Mouse (Mus musculus): ENCODE measurements at regions not wholly inside any gene's neighbourhood (a gene's known extent, or its start where the extent isn't known, plus 50 kb on each side); places are given as distances from the start of the nearest gene placed in this dataset.

DNA sequence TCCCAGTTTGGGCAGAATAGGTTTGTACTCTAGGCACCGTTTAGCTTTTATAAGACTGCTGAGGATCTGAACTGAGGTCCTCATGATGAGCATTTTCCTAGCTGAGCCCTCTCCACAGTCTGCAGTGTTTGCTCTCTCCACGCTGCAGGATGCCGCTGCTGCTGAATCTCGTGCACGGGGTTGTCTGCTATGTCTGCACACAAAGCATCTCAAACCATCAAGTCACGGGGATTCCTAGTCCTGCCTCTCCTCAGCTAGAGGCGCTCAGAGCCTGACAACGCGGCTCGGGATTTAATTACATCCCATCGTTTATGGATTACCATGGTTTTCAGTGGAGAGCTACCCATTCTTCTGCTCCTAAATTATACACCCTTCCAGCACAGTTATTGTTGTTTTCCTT is 175.6 kb downstream of the Rnf144b start:
- no peak for TF ChIP-seq CTCF (IDR thresholded peaks at IDR 0.05; ENCODE audit: insufficient read depth, low read length)
- TF ChIP-seq POLR2A (IDR thresholded peaks at IDR 0.05; ENCODE audit: borderline replicate concordance, extremely low read depth, low read depth, low read length) = no peak
- WGBS = 66% methylated on average over 11 of the region's 11 CpGs
- DNase-seq = no peak
- no peak overlapping the region for H3K4me3 ChIP-seq (replicated peaks; ENCODE audit: extremely low read depth, low read depth, low read length)
- H3K4me1 ChIP-seq (ENCODE audit: control insufficient read depth, insufficient read depth, low read length) = no peaks in the 10 kb centered on the region

DNA sequence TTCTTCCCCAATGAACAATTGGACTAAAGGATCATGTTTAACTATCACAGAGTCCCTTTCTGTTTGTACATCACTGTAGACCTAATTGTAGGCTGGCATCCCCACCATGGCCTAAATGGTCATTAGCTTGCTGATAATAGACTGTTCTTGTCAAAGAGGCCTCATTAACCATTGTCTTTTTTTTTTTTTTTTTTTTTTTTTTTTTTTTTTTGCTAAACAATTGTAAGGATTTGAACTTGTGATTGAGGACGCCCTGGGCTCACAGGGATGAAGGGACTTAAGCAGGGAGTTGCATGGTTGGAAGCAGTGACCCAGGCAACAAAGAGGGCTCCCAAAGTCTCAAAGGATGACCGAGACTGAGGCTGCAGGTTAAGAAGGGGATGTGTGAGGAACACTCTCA is 178.0 kb downstream of the Rnf144b start:
- DNase-seq = no peak
- no peak overlapping the region for H3K4me3 ChIP-seq (replicated peaks; ENCODE audit: extremely low read depth, low read depth, low read length)
- H3K4me1 ChIP-seq (ENCODE audit: control insufficient read depth, insufficient read depth, low read length) = no peaks in the 10 kb centered on the region
- WGBS = 51% methylated on average over 2 of the region's 2 CpGs
- TF ChIP-seq POLR2A (IDR thresholded peaks at IDR 0.05; ENCODE audit: borderline replicate concordance, extremely low read depth, low read depth, low read length) (no peak), CTCF (IDR thresholded peaks at IDR 0.05; ENCODE audit: insufficient read depth, low read length) (no peak)

DNA sequence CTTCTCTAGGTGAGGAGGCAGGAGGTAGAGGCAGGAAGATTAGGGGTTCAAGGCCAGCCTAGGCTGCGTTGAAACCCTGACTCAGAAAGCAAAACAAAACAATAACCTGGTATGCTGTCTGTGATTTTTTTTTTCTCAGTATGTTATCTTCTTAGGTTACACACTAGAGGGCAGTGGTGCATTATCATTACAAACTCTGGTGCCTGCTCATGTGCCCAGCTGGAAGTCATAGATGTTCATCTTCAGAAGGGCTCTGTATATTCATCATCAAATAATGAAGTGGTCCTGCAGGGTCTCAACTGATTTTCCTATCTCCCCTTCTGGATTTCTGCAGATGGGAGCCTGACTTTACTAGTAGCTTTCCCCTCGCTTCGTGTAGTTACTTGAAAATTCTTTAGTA is 178.6 kb downstream of the Rnf144b start:
- no peaks in the 10 kb centered on the region for H3K4me1 ChIP-seq (ENCODE audit: control insufficient read depth, insufficient read depth, low read length)
- H3K4me3 ChIP-seq (replicated peaks; ENCODE audit: extremely low read depth, low read depth, low read length) = no peak overlapping the region
- TF ChIP-seq CTCF (IDR thresholded peaks at IDR 0.05; ENCODE audit: insufficient read depth, low read length) (no peak), POLR2A (IDR thresholded peaks at IDR 0.05; ENCODE audit: borderline replicate concordance, extremely low read depth, low read depth, low read length) (no peak)
- 58% methylated on average over 3 of the region's 3 CpGs for WGBS
- no peak for DNase-seq

DNA sequence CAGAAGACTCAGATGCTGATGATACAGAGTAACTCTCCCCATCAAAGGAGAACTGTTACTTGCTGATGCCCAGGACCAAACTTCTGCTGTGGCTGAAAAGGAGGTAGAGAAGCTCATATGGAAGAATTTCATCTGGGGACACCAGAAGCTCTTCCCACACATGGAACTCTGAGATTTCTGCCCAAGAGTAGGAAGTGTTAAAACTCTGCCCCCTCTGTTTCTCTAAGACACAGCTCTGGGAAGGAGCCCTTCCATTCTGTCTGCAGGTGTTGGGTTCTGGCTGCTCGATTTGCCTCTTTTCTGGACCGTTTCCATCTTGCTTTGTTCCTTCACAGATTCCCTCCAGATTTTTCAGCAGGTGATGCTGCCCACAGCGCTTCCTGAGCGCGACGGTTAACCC is 187.0 kb downstream of the Rnf144b start:
- 85% methylated on average over 6 of the region's 6 CpGs for WGBS
- Histone ChIP-seq H3K4me3 (replicated peaks; ENCODE audit: extremely low read depth, low read depth, low read length) (no peak overlapping the region), H3K4me1 (ENCODE audit: control insufficient read depth, insufficient read depth, low read length) (no peaks in the 10 kb centered on the region)
- DNase-seq = no peak
- TF ChIP-seq POLR2A (IDR thresholded peaks at IDR 0.05; ENCODE audit: borderline replicate concordance, extremely low read depth, low read depth, low read length) (no peak), CTCF (IDR thresholded peaks at IDR 0.05; ENCODE audit: insufficient read depth, low read length) (no peak)

DNA sequence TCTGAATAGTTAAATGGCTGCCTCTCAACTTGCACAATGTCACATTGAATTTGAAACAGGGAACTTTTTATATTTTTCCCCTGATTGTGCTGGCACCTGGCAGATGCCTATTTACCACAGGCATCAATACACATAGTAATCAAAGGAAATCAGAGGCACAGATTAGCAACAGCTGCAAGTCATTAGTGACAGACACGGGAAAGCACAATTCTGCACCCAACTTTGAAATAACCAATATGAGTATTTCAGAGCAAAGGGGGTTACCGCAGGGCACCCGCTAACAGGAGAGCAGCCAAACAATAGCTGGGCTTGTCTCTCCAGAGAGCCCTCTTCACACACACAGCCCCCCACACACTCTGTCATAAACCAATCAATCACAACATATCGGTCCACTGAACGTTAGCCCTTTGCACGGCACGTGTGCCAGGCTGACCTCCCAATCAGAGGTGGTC is 188.3 kb downstream of the Rnf144b start:
- Histone ChIP-seq H3K4me1 (ENCODE audit: control insufficient read depth, insufficient read depth, low read length) (no peaks in the 10 kb centered on the region), H3K4me3 (replicated peaks; ENCODE audit: extremely low read depth, low read depth, low read length) (no peak overlapping the region)
- WGBS = 41% methylated on average over 7 of the region's 7 CpGs
- DNase-seq = no peak
- no peak for TF ChIP-seq POLR2A (IDR thresholded peaks at IDR 0.05; ENCODE audit: borderline replicate concordance, extremely low read depth, low read depth, low read length)

DNA sequence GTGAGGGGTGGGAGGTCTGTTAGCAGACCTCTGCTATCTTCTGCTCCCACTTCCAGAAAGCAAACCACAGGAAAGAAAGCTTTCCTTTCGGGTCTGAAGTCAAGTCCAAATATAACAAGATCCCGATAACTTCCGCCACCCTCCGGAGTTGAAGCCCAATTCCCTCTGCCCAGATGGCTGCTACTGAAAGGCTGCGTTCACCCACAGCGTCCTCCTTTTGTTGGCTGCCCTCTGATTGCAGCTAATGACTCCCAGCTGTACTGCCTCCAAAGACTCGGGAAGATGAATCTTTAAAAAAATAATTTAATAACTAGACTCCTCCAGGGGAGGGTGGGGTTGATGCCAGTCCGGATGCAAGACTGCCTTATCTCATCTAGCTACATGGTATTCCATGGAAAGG is 197.1 kb downstream of the Rnf144b start:
- Histone ChIP-seq H3K4me3 (replicated peaks; ENCODE audit: extremely low read depth, low read depth, low read length) (no peak overlapping the region), H3K4me1 (ENCODE audit: control insufficient read depth, insufficient read depth, low read length) (no peaks in the 10 kb centered on the region)
- 37% methylated on average over 8 of the region's 8 CpGs for WGBS
- no peak for DNase-seq
- TF ChIP-seq POLR2A (IDR thresholded peaks at IDR 0.05; ENCODE audit: borderline replicate concordance, extremely low read depth, low read depth, low read length) (no peak), CTCF (IDR thresholded peaks at IDR 0.05; ENCODE audit: insufficient read depth, low read length) (no peak)

DNA sequence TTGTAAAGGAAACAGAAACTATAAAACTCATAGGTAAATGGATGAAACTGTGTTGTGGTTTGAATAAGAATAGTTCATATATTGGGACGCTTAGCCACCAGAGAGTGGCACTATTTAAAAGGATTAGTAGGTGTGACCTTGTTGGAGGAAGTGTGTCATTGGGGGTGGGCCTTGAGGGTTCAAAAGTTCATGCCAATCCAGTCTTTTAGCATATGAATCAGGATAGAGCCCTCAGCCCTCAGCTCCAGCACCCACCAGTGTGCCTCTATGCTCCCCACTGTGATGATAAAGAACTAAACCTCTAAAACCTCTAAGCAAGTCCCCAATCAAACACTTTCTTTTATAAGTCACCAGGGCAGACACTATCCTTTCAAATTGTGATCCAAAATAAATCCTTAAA is 199.4 kb downstream of the Rnf144b start:
- TF ChIP-seq CTCF (IDR thresholded peaks at IDR 0.05; ENCODE audit: insufficient read depth, low read length) (no peak), POLR2A (IDR thresholded peaks at IDR 0.05; ENCODE audit: borderline replicate concordance, extremely low read depth, low read depth, low read length) (no peak)
- WGBS = 72% methylated on average over 1 of the region's 1 CpGs

DNA sequence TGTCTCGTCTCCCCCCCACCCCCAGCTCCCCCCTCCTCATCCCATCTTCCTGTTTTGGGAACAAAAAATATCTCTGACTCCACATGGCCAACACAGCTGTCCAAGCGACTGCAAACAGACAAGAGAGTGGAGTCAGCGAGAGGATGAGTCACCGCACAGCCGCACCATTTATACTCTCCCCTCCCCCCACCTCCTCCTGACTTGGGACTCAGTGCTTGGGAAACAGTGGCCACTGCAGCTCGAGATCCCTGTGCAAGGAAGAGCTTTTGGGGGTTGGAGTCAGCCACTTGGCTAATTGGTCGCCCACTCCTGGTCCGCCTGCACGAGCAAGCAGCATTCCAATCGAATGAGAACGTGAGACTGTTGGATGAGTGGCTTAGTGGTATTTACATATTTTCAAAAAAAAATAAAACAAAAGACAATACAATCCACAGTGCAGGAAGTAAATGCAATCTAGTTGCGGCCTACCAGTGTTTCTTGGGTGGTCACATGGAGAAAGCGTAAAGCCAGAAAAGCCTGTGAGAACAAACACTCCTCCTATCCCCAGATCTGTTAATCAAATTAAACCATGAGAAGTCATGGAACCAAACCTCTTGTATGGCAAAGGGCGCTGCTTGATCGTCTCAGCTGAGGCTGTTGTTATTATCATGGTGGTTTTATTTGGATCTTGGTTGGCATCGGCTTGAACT is 213.7 kb downstream of the Rnf144b start:
- no peak for DNase-seq
- Histone ChIP-seq H3K4me1 (ENCODE audit: control insufficient read depth, insufficient read depth, low read length) (no peaks in the 10 kb centered on the region), H3K4me3 (replicated peaks; ENCODE audit: extremely low read depth, low read depth, low read length) (no peak overlapping the region)
- WGBS = 33% methylated on average over 16 of the region's 16 CpGs
- no peak for TF ChIP-seq CTCF (IDR thresholded peaks at IDR 0.05; ENCODE audit: insufficient read depth, low read length)
- TF ChIP-seq POLR2A (IDR thresholded peaks at IDR 0.05; ENCODE audit: borderline replicate concordance, extremely low read depth, low read depth, low read length) = no peak

More for the DNA sequence above, 199.4 kb downstream of the Rnf144b start:
- no peaks in the 10 kb centered on the region for H3K4me1 ChIP-seq (ENCODE audit: control insufficient read depth, insufficient read depth, low read length)
- no peak overlapping the region for H3K4me3 ChIP-seq (replicated peaks; ENCODE audit: extremely low read depth, low read depth, low read length)
- no peak for DNase-seq

DNA sequence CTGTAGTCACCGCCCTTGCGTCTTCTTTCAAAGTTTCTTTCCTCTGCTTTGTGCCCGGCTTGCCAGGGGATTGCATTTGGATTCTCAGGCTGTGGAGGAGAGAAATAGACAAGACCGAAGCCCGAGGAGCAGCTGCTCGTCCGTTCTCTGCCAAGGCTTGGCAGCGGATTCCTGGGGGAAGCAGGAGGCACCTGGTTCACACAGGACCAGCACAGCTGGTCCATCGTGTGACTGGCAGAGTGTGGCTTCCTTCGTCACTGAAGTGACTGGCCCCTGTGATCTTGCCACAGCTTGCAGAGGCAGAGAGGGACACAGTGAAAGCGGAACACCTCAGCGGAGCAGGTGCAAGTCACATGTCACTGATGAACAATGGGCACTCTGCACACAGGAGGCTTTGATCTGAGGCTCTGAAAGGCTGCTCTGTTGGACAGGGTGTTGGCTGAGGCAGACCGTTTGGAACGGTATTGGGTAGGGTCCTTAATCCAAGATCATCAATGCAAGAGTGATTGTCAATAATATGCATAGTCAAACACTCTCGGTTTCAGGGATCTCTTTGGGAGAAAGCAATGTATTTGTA is 214.5 kb downstream of the Rnf144b start:
- Histone ChIP-seq H3K4me1 (ENCODE audit: control insufficient read depth, insufficient read depth, low read length) (no peaks in the 10 kb centered on the region), H3K4me3 (replicated peaks; ENCODE audit: extremely low read depth, low read depth, low read length) (no peak overlapping the region)
- DNase-seq = no peak
- 75% methylated on average over 15 of the region's 15 CpGs for WGBS
- TF ChIP-seq POLR2A (IDR thresholded peaks at IDR 0.05; ENCODE audit: borderline replicate concordance, extremely low read depth, low read depth, low read length) = no peak
- no peak for TF ChIP-seq CTCF (IDR thresholded peaks at IDR 0.05; ENCODE audit: insufficient read depth, low read length)

DNA sequence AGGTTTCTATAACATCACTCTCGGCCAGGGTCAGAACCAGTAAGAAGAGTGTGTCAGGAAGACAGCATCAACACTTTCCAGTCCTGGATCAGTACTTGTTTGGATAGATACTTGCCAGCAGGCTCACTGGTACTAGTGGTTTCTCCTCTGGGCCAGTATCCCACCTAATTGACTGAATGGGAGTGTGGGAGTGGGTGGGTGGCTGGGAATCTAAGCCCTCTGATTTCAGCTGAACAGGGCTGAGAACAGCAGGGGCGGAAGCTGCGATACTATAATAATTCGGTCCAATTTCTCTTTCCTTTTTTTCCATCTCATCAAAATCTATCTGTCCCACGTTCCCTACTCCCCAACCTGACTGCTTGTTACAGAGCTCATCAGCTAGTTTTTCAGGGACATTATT is 217.0 kb downstream of the Rnf144b start:
- TF ChIP-seq POLR2A (IDR thresholded peaks at IDR 0.05; ENCODE audit: borderline replicate concordance, extremely low read depth, low read depth, low read length) = no peak
- no peak for TF ChIP-seq CTCF (IDR thresholded peaks at IDR 0.05; ENCODE audit: insufficient read depth, low read length)
- Histone ChIP-seq H3K4me3 (replicated peaks; ENCODE audit: extremely low read depth, low read depth, low read length) (no peak overlapping the region), H3K4me1 (ENCODE audit: control insufficient read depth, insufficient read depth, low read length) (no peaks in the 10 kb centered on the region)
- WGBS = 78% methylated on average over 5 of the region's 5 CpGs
- DNase-seq = no peak
